Mouse (Mus musculus): Measurements from ENCODE around the gene Pbld1.

Gene Pbld1

GRCm38 (mm10) chr10:63059862-63060261, at the start of gene Pbld1:
Pbld1 (plus strand) TSS chr10:63060162.
- DNase-seq (ENCODE audit: low spot score in 2 of 2): no peak

- no peak for DNase-seq (ENCODE audit: low spot score in 2 of 2)
Measured at GRCm38 (mm10) chr10:63010268-63010667, 49.7 kb upstream of the Pbld1 start.

GRCm38 (mm10) chr10:63011556-63011955, 48.4 kb upstream of the Pbld1 start:
- DNase-seq (ENCODE audit: low spot score in 2 of 2): no peak

GRCm38 (mm10) chr10:63013476-63013875, 46.5 kb upstream of the Pbld1 start:
- DNase-seq (ENCODE audit: low spot score in 2 of 2): no peak

GRCm38 (mm10) chr10:63014168-63014567, 45.8 kb upstream of the Pbld1 start:
- DNase-seq (ENCODE audit: low spot score in 2 of 2): no peak

GRCm38 (mm10) chr10:63019304-63019703, 40.7 kb upstream of the Pbld1 start:
- no peak for DNase-seq (ENCODE audit: low spot score in 2 of 2)

GRCm38 (mm10) chr10:63021702-63022101, 38.3 kb upstream of the Pbld1 start:
- DNase-seq (ENCODE audit: low spot score in 2 of 2): no peak

- no peak for DNase-seq (ENCODE audit: low spot score in 2 of 2)
Measured at GRCm38 (mm10) chr10:63022541-63023120, 37.3 kb upstream of the Pbld1 start.

- peak; percentile 62 to 73 for DNase-seq (ENCODE audit: low spot score in 2 of 2)
Measured at GRCm38 (mm10) chr10:63023121-63023748, 36.7 kb upstream of the Pbld1 start.

- peak; percentile 96 to 98 for DNase-seq (ENCODE audit: low spot score in 2 of 2)
Measured at GRCm38 (mm10) chr10:63023749-63024579, 36.0 kb upstream of the Pbld1 start, which contains the start of the genes Hnrnph3 and Pbld2. Hnrnph3 (minus strand) TSS chr10:63024217. Pbld2 (plus strand) TSS chr10:63024315.

GRCm38 (mm10) chr10:63024580-63024910, 35.4 kb upstream of the Pbld1 start:
- DNase-seq (ENCODE audit: low spot score in 2 of 2): peak in 1 of 2 experiments; percentile 56

GRCm38 (mm10) chr10:63025016-63025415, 34.9 kb upstream of the Pbld1 start:
- DNase-seq (ENCODE audit: low spot score in 2 of 2): no peak

GRCm38 (mm10) chr10:63025491-63026011, 34.4 kb upstream of the Pbld1 start:
- no peak for DNase-seq (ENCODE audit: low spot score in 2 of 2)

GRCm38 (mm10) chr10:63026156-63026794, 33.7 kb upstream of the Pbld1 start:
- DNase-seq (ENCODE audit: low spot score in 2 of 2): no peak

GRCm38 (mm10) chr10:63026795-63027160, 33.2 kb upstream of the Pbld1 start:
- no peak for DNase-seq (ENCODE audit: low spot score in 2 of 2)

GRCm38 (mm10) chr10:63027376-63028161, 32.4 kb upstream of the Pbld1 start:
- DNase-seq (ENCODE audit: low spot score in 2 of 2): no peak

GRCm38 (mm10) chr10:63028396-63028795, 31.6 kb upstream of the Pbld1 start:
- DNase-seq (ENCODE audit: low spot score in 2 of 2): no peak

- DNase-seq (ENCODE audit: low spot score in 2 of 2): no peak
Measured at GRCm38 (mm10) chr10:63032267-63032666, 27.7 kb upstream of the Pbld1 start.

GRCm38 (mm10) chr10:63032956-63033355, 27.0 kb upstream of the Pbld1 start:
- DNase-seq (ENCODE audit: low spot score in 2 of 2): no peak

GRCm38 (mm10) chr10:63038571-63039320, 21.2 kb upstream of the Pbld1 start:
- no peak for DNase-seq (ENCODE audit: low spot score in 2 of 2)
